Mouse (Mus musculus) adrenal gland, adult 8-10 months (tissue): ENCODE data around the gene Cpsf6. TPM values are rescaled to one million over a fixed set of nuclear protein-coding genes. Genes with fewer than 3 reads are reported as not detected.

ENCODE experiments used
- DNase-seq: peaks from one replicate; pipeline ENCODE4 v3.0.0; 2022
- total RNA-seq, 4 experiments: library from RNA; stranded (reverse); gene quantifications; 2 replicates each; pipeline ENCODE4 v1.2.4; 2022

Gene Cpsf6
- total RNA-seq, 4 experiments from 2014 or later, result 62.6 to 94.5 (median 80.2) TPM

DNA sequence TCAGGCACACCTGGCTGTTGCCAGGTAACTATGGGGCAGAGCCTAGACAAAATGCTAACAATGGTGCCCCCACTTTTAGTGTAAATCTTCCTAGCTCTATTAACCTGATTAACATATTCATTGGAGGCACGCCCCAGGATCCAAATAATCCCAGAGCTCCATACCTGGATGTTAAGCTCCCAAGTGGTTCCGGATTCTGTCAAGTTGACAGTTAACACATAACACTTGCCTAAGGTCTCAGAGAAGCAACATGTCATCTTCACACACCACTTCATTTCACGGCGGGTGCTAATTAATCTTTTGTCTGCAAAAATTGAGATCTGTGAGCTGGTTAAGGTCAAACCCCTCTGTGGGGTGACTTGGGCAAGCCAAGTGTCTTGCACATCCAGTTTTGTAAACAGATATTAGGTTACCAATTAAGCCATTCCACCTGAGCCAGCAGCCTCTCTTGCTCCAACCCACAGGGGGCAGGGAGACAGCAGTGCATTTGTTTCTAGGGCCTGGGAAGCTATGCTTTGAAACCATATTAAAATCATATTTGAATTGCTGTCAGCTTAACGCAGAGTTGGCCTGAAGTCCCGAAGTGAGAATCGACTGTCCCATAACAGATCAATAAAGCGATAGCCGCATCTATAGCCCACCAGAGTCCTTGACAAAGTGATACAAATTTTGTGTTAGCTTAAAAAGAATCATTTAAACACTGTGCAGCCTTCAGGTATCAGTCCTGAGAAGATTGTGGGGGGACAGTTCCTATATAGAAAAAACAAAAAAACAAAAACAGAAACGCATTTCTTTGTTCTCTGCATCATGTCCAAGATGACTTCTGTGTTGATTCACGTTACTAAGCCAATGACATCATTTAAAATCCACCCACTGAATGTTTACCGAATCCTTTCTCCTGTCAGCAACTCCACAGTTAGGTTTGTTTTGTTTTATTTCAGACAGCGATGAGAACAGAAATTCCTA lies 34.0 kb upstream of the Cpsf6 start:
- no peak for DNase-seq

DNA sequence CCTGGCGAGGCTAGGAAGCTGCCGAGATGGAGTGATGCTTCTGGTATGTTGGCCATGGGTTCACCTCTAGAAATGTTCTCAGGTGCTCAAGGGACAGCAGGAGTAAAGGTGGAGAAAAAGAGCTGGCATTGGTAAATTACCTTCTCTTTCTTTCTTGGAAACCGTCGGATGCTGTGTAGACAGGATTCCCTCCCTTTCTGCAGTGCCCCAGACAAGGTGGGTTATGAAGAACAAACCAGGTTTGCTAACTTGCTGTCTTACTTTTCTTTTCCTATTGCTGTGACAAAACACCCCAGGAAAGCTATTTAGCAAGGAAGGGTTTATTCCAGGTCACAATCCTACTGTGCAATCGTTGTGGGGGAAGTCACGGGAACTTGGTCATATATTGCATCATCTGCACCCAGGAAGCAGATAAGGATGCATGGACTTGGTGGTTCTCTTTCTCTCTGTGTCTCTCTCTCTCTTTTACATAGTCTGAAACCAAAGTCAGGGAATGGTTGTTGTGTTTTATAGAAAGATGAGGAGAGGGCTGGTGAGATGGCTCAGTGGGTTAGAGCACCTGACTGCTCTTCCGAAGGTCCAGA lies 32.8 kb upstream of the Cpsf6 start:
- DNase-seq, result no peak

DNA sequence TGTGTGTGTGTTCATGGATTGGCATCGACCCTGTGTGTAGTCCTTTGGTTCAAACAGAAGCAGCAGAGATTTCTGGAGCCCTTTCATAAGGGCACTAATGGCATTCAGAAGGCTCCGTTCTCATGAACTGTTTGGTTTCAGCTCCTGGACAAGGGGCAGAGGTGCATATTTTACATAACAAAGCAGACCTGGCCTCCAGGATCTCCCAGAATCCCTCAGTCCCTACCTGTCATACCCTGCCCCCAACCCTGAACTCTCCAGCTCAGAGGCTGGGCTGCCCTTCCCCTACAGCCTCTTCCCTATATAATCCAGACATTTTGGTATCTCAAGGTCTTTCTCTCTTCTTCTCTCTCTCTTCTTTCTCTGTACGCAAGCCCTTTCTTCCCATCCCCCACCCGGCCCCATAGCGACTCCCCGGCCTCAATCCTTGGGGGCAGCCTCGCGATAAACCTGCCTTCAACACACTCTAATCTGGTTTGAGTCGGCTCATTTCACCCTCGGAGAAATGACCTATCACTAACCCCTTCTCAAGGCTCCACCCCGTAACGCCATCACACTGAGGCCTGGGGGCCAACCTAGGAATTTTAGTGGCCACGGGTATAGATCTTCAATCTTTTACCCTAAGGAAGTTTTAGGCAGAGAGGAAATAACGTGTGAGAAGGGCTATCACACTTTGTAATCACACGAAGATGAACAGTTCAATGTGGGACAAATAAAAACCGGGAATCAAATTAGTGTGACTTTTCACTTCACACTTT lies 32.1 kb upstream of the Cpsf6 start:
- DNase-seq, result no peak

DNA sequence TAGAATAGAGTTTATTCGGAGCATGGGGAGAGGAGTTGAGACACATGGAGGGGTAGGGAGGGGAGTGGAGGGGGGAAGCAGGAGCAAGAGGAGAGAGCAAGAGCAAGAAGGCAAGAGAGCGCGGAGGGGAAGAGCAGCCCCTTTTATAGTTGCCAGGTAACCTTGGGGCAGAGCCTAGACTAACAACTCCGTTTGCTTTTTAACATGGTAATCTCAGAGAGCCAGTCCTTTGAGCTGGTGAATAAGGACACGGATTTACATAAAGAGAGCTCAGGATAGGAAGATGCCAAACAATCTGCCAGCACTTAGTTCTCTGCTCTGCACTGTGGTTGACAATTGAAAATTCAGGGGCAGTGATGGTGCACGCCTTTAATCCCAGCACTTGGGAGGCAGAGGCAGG lies 31.3 kb upstream of the Cpsf6 start:
- DNase-seq, result no peak

DNA sequence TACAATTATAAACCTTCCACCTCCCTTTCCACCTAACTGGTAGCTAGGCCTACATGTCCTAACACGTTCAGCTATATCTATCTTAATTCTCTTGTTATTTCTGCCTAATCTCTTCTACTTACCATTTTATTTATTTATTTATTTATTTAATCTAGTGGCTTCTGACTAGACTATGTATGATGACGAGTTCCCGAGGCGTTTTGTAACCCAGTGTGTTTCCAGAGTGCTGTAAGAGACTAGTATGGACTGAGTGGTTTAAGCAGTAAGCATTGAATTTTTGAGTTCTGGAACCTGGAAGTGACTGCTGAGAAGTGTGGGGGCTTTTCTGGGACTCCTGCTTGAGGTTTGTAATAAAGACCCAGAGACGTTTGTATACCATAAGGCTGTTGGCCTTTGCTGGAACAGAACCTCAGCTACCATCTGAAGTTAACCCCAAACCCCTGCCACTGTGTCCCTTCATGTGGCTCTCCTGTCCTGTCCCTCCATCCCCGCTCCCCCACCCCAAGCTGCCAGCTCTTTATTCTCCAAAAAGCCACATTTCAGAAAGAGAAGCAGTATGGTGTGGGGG lies 30.8 kb upstream of the Cpsf6 start:
- DNase-seq, result no peak

DNA sequence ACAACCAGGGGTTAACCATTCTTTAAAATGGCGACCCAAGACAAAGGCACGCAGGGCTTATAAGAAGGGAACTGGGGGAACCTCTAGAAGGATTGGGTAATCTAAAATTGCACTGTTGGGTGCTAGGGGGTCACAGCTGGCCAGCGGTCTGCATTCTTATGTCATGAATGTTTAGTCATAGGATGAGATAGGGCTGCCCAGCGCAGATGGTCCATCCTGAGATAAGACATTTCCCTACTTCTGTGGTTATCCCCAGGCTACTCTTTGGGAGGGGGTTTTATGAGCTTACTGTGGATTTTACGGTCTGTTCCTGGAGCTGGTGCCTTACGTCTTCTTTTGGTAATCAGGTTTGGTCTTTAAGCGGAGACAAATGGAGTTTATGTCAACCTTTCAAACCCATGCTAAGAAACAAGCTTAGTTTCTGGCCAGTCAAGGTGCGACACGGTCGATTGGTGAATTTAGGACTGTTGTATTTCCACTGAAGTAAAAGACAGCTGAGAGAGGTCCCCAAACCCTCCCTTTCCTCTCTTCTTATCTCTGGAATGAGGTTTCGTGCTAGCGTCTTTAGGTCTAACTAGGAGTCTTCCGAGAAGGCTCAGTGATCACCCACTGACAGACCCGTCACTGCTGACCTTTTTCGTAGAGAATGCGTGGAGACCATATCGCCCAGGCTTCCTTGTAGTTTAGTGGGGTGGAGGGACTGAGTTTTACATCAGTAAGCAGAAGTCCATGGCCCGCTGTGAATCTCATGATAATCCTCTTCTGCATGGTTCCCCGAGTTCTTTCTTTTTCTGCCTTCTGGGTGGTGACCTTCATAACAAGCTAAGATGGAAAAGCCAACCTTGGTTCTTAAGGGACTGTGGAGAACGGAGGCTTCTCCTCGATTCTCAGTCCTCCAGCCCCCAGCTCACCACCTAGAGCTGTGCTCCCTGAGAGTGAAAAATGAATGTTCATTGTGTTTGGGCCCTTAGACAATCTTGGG lies 29.8 kb upstream of the Cpsf6 start:
- DNase-seq, result no peak

DNA sequence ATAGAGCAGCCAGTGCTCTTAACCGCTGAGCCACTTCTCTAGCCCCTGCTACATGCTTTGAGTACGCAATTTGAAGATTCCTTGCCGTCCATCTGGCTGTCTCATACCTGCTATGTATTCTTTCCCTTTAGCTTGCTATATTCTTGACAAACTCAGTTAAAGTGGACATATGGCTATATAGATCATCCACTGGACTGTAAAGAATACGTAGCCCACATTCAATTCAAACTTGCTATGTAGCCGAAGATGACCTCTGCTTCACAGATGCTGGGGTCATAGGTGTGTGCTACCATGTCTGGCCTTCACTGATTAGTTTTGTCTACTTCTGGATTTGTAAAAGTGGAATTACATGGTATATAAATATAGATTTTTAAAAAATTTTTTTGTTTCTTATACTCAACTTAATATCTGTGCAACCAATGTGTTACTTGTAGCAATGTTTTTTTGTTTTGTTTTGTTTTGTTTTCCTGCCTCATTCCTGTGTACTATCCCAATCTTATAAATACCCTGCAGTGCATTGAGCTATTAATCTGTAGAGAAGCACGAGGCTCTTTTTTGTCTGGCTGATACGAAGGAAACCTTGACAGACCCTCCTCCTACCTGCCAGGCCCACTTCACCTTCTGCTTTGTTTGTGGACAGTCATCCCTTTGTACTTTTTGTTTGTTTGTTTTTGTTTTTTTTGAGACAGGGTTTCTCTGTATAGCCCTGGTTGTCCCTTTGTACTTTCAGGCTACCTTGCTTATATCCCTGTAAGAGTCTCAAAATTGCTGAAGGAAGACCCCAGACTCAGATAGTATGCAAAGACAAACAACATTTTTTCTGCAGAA lies 28.9 kb upstream of the Cpsf6 start:
- no peak for DNase-seq

DNA sequence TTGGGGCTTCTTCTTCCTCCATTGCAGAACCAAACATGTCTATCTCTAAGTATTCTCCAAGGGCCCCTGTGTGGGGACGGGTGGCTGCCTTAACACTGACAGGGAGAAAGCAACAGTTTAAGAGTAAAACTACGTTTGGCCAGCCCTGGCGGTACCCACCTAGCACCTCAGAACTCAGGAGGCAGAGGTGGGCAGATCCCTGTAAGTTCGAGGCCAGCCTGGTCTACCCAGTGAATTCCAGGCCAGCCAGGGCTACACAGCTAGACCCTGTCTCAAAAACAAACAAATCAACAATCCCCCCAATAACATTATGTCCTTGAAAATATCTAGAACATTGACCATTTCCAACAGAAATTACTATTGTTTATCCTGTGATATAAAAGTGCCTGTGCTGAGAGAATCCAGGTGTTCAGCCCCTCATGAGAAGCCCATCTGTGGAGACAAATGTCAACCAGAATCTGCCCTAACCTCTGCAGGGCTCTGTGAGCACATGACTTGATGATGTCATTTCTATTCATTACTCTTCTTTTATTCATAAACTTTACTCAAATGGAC lies 28.0 kb upstream of the Cpsf6 start:
- no peak for DNase-seq

DNA sequence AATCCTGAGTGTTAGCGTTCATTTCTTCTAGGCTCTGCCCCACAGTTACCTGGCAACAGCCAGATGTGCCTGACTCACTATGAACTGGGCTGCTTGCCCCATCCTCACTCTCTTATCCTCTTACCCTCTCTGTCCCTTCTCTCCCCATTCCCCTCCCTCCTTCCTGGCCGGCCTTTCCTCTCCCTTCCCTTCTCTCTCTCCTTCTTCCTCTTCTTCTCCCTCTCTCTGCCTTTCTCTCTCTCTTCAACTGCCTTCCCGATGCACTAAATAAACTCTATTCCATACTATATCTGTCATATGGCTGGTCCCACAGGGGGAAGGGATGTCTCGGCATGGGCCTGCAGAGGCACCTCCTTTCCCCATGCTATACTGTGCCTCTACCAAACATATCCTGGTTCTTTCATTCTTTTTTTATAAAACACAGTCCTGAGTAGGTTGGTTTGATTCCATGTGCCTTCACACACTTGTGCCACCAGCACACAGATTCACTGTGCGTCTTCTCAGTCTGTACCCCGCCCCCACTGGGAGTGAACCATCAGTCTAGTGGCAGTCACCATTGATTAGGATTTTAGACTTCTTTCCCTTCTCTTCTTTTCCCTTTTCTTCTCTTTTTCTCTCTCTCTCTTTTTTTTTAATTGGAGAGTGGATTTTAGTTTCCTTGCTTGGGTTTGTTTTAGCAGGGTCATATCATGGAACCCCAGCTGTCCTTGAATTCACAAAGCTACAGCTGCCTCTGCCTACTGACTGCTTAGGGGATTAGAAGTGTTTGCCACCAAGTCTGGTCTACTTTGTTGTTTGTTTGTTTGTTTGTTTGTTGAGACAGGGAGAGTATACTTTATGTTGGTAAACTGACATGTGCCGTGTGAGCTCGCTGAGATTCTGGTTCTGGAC lies 27.3 kb upstream of the Cpsf6 start:
- DNase-seq, result no peak

DNA sequence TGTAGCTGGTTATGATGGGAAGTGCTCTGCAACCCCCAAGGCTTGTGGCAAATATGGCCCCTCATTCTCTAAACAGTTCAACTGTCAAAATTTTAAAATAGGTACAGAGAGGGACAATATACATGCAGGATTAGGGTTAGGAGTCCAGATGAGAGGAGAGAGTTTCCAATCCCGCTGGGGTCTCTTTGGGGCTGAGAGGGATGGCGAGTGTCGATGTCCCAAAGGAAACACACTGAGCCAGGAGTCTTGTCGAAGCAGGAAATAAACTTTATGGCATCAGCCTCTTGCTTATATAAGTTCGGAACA lies 26.4 kb upstream of the Cpsf6 start:
- DNase-seq, result no peak

DNA sequence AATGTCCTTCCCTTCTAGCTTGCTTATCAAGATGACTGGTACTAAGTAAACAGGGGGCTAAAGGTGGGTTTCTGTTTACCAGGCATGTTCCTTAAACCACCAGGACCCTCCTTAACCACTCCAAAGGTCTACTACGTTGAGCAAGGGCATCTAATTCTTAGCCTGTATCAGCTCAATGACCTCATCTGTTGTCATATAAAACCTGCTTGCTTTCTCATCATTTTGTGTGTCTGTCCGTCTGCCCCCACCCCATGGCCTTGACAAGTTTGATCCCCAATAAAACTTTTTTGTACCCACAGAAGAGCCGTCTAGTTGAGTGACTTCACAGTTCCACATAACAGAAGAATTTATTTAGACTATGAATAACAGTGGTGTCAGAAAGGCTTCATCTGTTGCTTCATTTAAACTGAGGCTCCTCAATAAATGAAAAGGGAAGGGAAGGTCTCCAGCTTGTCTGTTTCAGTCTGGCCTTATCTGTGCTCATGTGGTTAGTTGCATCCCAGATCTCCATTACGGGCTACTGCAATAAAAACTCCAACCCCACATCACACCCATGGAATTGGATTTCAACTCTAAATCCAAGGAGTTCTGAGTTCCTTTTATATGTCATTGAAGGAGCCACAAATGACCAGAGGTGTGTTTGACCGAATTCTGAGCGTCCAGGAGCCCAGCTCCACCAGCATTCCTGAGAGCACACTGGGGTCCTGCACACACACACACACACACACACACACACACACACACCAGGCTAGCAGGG lies 25.9 kb upstream of the Cpsf6 start:
- DNase-seq, result no peak

DNA sequence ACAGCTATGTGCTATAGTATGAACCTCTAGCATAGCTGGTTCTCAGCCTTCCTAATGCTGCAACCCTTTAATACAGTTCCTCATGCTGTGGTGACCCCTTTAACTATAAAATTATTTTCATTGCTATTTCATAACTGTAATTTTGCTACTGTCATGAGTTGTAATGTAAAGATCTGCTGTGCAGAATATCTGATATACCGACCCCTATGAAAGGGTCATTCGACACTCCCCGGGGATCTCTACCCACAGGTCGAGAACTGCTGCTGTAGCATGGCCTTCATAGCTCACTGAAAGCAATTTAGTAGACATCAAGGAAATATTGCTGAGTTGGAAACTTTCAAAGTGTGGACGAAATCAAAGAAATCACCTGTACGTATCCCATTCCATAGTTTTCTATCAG lies 24.6 kb upstream of the Cpsf6 start:
- no peak for DNase-seq

DNA sequence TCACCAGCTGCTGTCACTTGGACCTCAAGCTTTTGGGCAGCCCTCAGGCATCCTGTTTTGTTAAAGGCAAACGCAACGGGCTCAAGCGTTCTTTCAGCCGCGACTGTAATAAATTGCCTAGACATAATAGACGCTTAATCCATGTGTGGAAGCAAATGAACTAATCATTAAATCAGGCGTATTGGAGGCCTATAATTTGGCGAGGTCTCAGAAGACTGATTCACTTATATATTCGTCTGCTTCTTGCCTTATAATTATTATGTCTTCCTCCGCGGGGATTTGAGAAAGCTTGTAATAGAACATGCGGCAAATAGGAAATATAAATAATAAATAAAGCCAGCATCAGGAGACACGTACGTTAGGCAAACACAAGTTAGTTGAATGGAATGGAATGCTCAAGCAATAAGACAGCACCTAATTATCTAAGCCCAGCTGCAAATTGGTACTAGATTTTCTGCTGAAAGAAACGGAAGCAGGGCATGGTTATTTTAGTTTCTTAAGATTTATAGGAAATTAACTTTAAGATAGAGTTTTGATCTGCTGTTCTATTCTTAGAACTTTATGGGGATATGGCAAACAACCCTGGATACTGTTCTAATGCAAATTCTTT lies 23.6 kb upstream of the Cpsf6 start:
- DNase-seq, result no peak

DNA sequence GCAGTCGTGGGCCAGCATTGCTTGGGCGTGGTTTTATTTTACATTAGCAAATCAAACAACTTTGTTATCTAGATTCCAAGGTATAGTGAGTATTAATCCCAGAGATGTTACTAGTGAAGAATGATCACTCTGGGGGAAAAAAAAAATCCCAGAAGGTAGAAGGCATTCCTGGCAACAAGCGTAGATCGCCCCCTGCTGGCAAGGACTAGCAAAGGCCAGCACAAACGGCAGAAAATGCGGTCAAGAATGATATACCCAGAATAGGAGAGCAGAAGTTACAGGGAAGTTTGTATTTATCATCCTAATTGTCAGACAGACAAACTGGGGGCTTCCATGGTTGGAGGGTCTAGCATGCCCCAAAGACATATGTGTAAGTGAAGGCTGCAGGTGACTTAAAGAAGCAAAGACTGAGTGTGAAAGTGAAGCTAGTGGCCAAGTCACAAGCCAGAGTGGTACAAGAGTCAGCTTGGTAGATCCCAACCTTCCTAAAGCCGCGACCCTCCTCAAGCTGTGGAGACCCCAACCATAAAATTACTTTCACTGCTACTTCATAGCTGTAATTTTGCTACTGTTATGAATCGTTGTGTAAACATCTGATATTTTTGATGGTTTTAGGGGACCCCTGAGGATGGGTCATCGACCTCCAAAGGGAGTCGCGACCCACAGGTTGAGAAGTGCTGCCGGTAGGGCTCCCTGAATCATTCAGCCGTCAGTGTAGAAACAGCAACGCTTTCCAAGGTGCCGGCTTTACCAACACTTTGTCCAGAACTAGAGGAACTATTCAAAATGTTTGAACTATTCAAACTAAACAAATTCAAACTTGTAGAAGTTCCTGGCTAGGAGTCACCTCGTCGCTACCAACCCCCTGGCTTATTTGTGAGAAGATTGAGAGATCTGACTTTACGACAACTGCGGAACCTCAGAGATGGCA lies 22.9 kb upstream of the Cpsf6 start:
- no peak for DNase-seq

DNA sequence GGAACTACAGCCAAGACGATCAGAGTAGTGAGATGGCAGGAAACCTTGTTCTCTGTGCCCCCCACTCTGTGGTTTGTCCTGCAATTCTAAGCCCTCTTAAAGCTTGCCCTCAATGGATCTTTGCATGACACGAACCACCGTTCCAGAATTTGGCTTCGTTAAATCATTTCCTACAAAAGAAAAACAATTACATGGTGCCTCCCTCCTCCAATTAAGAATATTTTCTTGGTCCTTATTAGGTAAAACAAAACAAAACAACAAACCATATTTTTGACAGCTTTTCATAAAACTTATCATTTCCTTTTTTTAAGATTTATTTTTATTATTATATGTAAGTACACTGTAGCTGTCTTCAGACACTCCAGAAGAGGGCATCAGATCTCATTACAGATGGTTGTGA lies 21.5 kb upstream of the Cpsf6 start:
- no peak for DNase-seq

DNA sequence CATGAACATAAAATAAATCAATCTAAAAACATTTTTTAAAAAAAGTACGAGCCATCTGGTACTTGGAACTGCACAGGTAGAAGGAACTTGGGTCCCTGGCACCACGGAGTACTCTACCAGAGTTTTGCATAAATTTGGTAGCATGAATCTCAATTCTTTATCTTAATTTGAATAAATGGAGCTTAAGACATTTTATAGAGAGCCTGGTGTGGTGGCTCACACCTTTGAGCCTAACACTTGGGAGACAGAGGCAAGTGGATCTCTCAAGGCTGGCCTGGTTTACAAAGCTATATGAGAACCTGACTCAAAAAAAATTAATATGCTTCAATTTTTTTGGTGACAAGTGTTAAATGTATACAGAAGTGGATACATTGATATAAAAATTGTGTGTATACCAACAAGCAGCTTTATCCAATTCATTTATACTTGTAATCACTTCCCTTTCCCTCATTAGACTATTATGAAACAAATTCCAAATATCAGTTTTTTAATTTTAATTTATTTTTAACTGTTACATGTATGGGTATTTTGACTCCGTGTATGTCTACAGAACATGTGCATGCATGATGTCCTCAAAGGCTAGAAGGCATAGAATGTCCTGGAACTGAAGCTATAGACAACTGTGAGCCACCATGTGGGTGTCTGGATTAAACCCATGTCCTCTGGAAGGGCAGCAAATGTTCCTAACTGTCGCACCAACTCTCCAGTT lies 20.6 kb upstream of the Cpsf6 start:
- no peak for DNase-seq

DNA sequence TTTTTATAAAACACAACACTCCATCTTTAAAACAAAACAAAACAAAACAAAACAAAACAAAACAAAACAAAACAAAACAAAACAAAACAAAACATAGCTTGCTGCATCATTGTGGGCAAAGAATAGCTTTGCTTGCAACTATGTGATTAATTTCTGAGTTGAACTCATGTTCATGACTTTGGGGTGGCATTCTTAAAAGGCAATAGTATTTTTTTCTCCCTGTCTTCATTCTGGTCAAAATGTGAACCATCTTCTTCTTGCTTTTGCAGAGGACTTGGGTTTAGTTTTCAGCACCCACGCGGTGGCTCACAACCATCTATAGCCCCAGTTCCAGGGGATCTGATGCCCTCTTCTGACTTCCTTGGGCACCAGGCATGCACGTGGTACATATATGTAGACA lies 20.0 kb upstream of the Cpsf6 start:
- DNase-seq, result no peak
